Mouse (Mus musculus) megakaryocyte, embryonic 14.5 days (primary cell): ENCODE measurements at regions not wholly inside any gene's neighbourhood (a gene's known extent, or its start where the extent isn't known, plus 50 kb on each side); places are given as distances from the start of the nearest gene placed in this dataset.

ENCODE experiments used
- FLI1 ChIP-seq: IDR thresholded peaks from 2 replicates; pipeline ENCODE4 v1.6.1; 2012; ENCODE audit warnings: low read length, inconsistent platforms, mixed read lengths
- GATA1 ChIP-seq: IDR thresholded peaks from 3 replicates; pipeline ENCODE4 v1.6.1; 2012; ENCODE audit warnings: mixed read lengths, low read length, inconsistent platforms, borderline replicate concordance

DNA sequence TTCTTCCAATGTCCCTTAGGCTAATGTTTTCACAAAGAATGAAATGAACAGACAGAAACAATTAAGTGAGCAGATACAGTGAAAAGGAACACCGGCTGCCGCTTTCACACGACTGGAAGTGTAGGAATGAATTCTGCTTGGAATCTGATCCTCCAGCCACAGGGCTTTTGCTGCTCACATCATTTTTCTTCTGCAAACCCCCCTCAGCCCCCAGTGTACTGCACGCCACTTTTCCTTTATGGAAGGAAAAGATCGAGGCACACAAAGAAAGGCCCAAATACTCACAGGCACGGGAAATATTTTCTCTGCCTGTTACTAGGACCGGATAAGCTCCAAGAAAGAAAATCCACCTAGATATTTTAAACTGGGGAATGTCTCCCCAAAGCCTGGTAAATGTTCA is 452.5 kb upstream of the Ubash3b start:
- TF ChIP-seq FLI1 (no peak), GATA1 (no peak)
